Mouse (Mus musculus): ENCODE data around the gene 9430015G10Rik.
"Not testable (repeated sequence)": the region's sequence is repeated elsewhere in the genome, so short reads cannot be mapped to it uniquely, and the experiment has no call there.

Gene 9430015G10Rik

GRCm38 (mm10) chr4:156096191-156096590 is 13.6 kb upstream of the 9430015G10Rik start:
- in situ Hi-C loops (cut with MboI, MseI) = loop anchor here in 1 of 2 experiments (5.0 kb wide), 1 partner anchor 129 kb away; no protein-coding TSS in a partner anchor

- in situ Hi-C loops (cut with MboI, MseI) = loop anchor here in 1 of 2 experiments (5.0 kb wide), 1 partner anchor 131 kb away; no protein-coding TSS in a partner anchor
These were observed 11.9 kb upstream of the 9430015G10Rik start for GRCm38 (mm10) chr4:156097770-156098366.

GRCm38 (mm10) chr4:156099427-156099826 is 10.4 kb upstream of the 9430015G10Rik start:
- in situ Hi-C loops (cut with MboI, MseI) = loop anchor here in 1 of 2 experiments (5.0 kb wide), 1 partner anchor 132 kb away; no protein-coding TSS in a partner anchor

GRCm38 (mm10) chr4:156100501-156100900 is 9.3 kb upstream of the 9430015G10Rik start:
- in situ Hi-C loops (cut with MboI, MseI) = no loop called here

GRCm38 (mm10) chr4:156101481-156101903 is 8.3 kb upstream of the 9430015G10Rik start:
- in situ Hi-C loops (cut with MboI, MseI) = no loop called here

- in situ Hi-C loops (cut with MboI, MseI) = no loop called here
These were observed 6.4 kb upstream of the 9430015G10Rik start for GRCm38 (mm10) chr4:156103342-156103741.

- in situ Hi-C loops (cut with MboI, MseI) = no loop called here
These were observed 906 bp upstream of the 9430015G10Rik start for GRCm38 (mm10) chr4:156108606-156109546.

GRCm38 (mm10) chr4:156124077-156124476 is 14.3 kb downstream of the 9430015G10Rik start:
- in situ Hi-C loops (cut with MboI, MseI) = no loop called here

- in situ Hi-C loops (cut with MboI, MseI) = loop anchor here (5.0 kb wide), 2 partner anchors 62 to 122 kb away; no protein-coding TSS in a partner anchor
These were observed 15.6 kb downstream of the 9430015G10Rik start for GRCm38 (mm10) chr4:156125393-156125792.

GRCm38 (mm10) chr4:156126841-156127240 is 17.1 kb downstream of the 9430015G10Rik start:
- in situ Hi-C loops (cut with MboI, MseI) = loop anchor here (5.0 kb wide), 2 partner anchors 60 to 120 kb away; no protein-coding TSS in a partner anchor

GRCm38 (mm10) chr4:156128746-156129145 is 19.0 kb downstream of the 9430015G10Rik start:
- in situ Hi-C loops (cut with MboI, MseI) = loop anchor here (5.0 kb wide), 2 partner anchors 59 to 119 kb away; no protein-coding TSS in a partner anchor

- in situ Hi-C loops (cut with MboI, MseI) = no loop called here
These were observed 20.7 kb downstream of the 9430015G10Rik start, which contains the start of gene Rnf223 for GRCm38 (mm10) chr4:156130436-156130835. Gene Rnf223, plus strand, starts transcription at chr4:156130513.

- in situ Hi-C loops (cut with MboI, MseI) = no loop called here
These were observed 21.2 kb downstream of the 9430015G10Rik start for GRCm38 (mm10) chr4:156130940-156131339.

GRCm38 (mm10) chr4:156133334-156133733 is 23.6 kb downstream of the 9430015G10Rik start:
- in situ Hi-C loops (cut with MboI, MseI) = no loop called here

GRCm38 (mm10) chr4:156133943-156134605 is 24.3 kb downstream of the 9430015G10Rik start:
- in situ Hi-C loops (cut with MboI, MseI) = no loop called here

- in situ Hi-C loops (cut with MboI, MseI) = no loop called here
These were observed 25.3 kb downstream of the 9430015G10Rik start for GRCm38 (mm10) chr4:156135112-156135511.

GRCm38 (mm10) chr4:156135801-156136200 is 26.0 kb downstream of the 9430015G10Rik start:
- in situ Hi-C loops (cut with MboI, MseI) = no loop called here

GRCm38 (mm10) chr4:156136285-156137100 is 26.7 kb downstream of the 9430015G10Rik start:
- in situ Hi-C loops (cut with MboI, MseI) = no loop called here

GRCm38 (mm10) chr4:156150887-156151286 is 41.1 kb downstream of the 9430015G10Rik start:
- in situ Hi-C loops (cut with MboI, MseI) = not testable (repeated sequence)

GRCm38 (mm10) chr4:156154771-156155170 is 45.0 kb downstream of the 9430015G10Rik start:
- in situ Hi-C loops (cut with MboI, MseI) = no loop called here
